Mouse (Mus musculus) MEL (cell line): ENCODE data around the gene Sap25. TPM values are rescaled to one million over a fixed set of nuclear protein-coding genes. Genes with fewer than 3 reads are reported as not detected.

Experiments used
- DNase-seq: peaks from one replicate; pipeline ENCODE4 v3.0.0; 2011; ENCODE audit warnings: low read depth, low spot score
- H3K27ac ChIP-seq: 2 replicates; pipeline ENCODE4 v1.5.1; 2012; ENCODE audit warnings: low read depth, mild to moderate bottlenecking, control low read depth, low read length, moderate library complexity; ENCODE audit not compliant: control insufficient read depth
- H3K27me3 ChIP-seq, 2 experiments: fragments of 150-350 bp in 1 of 2; sonication (generic) in 1 of 2; 2 replicates each; pipeline ENCODE4 v1.6.1; 2012; ENCODE audit warnings: low read length in 2 of 2, mild to moderate bottlenecking in 2 of 2, improper control_type of control experiment in 1 of 2, moderate library complexity in 1 of 2; ENCODE audit not compliant: insufficient read depth in 2 of 2, control insufficient read depth in 1 of 2
- H3K36me3 ChIP-seq, 2 experiments: 2 replicates each; pipeline ENCODE4 v1.6.1; 2012 to 2014; ENCODE audit warnings: low read length in 2 of 2, improper control_type of control experiment in 1 of 2, inconsistent platforms in 1 of 2, mild to moderate bottlenecking in 1 of 2; ENCODE audit not compliant: insufficient read depth in 2 of 2, control insufficient read depth in 1 of 2
- H3K4me1 ChIP-seq, 2 experiments: fragments of 150-350 bp in 1 of 2; sonication (generic) in 1 of 2; 2 replicates each; pipeline ENCODE4 v1.6.1; 2012; ENCODE audit warnings: low read length in 2 of 2, improper control_type of control experiment in 1 of 2, mild to moderate bottlenecking in 1 of 2; ENCODE audit not compliant: insufficient read depth in 2 of 2, control insufficient read depth in 1 of 2
- H3K4me3 ChIP-seq, 2 experiments: fragments of 150-350 bp in 1 of 2; sonication (generic) in 1 of 2; 2 replicates each; pipeline ENCODE4 v1.5.1; 2012; ENCODE audit warnings: low read depth in 2 of 2, low read length in 2 of 2, mild to moderate bottlenecking in 2 of 2, moderate library complexity in 2 of 2, control low read depth in 1 of 2, improper control_type of control experiment in 1 of 2; ENCODE audit not compliant: control insufficient read depth in 1 of 2, insufficient read depth in 1 of 2
- H3K79me2 ChIP-seq: 2 replicates; pipeline ENCODE4 v1.6.1; 2012; ENCODE audit warnings: mild to moderate bottlenecking, low read length, moderate library complexity; ENCODE audit not compliant: control insufficient read depth, poor library complexity, insufficient read depth
- H3K9ac ChIP-seq: 2 replicates; pipeline ENCODE4 v1.6.1; 2012; ENCODE audit warnings: low read depth, mild to moderate bottlenecking, control low read depth, low read length, moderate library complexity; ENCODE audit not compliant: control insufficient read depth, poor library complexity, severe bottlenecking
- H3K9me3 ChIP-seq: fragments of 150-350 bp; sonication (generic); replicated peaks from 2 replicates; pipeline ENCODE4 v1.6.1; 2012; ENCODE audit warnings: mild to moderate bottlenecking, low read length, improper control_type of control experiment, moderate library complexity; ENCODE audit not compliant: insufficient read depth
- BHLHE40 ChIP-seq: IDR thresholded peaks from 2 replicates; pipeline ENCODE4 v1.6.1; 2012; ENCODE audit warnings: low read depth, mild to moderate bottlenecking, inconsistent platforms, low read length, improper control_type of control experiment, borderline replicate concordance
- CHD1 ChIP-seq: IDR thresholded peaks from 2 replicates; pipeline ENCODE4 v1.6.1; 2012; ENCODE audit warnings: low read depth, mild to moderate bottlenecking, inconsistent platforms, low read length, improper control_type of control experiment
- CHD2 ChIP-seq: IDR thresholded peaks from 2 replicates; pipeline ENCODE4 v1.6.1; 2011; ENCODE audit warnings: low read length, improper control_type of control experiment
- CTCF ChIP-seq, 3 experiments: IDR thresholded peaks in 2 of 3; conservative IDR thresholded peaks in 1 of 3; 2 replicates each; pipeline ENCODE4 v1.5.1; 2011 to 2012; ENCODE audit warnings: low read length in 3 of 3, low read depth in 2 of 3, mild to moderate bottlenecking in 2 of 3, improper control_type of control experiment in 1 of 3, inconsistent platforms in 1 of 3, mixed read lengths in 1 of 3, moderate library complexity in 1 of 3; ENCODE audit not compliant: control insufficient read depth in 1 of 3, insufficient read depth in 1 of 3, poor library complexity in 1 of 3, severe bottlenecking in 1 of 3
- E2F4 ChIP-seq: IDR thresholded peaks from 2 replicates; pipeline ENCODE4 v1.6.1; 2011; ENCODE audit warnings: low read depth, low read length, improper control_type of control experiment, borderline replicate concordance
- ELF1 ChIP-seq: IDR thresholded peaks from 2 replicates; pipeline ENCODE4 v1.6.1; 2014; ENCODE audit warnings: low read depth, mild to moderate bottlenecking, inconsistent platforms, low read length, improper control_type of control experiment, moderate library complexity
- EP300 ChIP-seq, 2 experiments: IDR thresholded peaks; 2 replicates each; pipeline ENCODE4 v1.6.1; 2011; ENCODE audit warnings: improper control_type of control experiment in 2 of 2, low read length in 2 of 2, low read depth in 1 of 2, mild to moderate bottlenecking in 1 of 2
- ETS1 ChIP-seq: IDR thresholded peaks from 2 replicates; pipeline ENCODE4 v1.6.1; 2012; ENCODE audit warnings: low read depth, mild to moderate bottlenecking, inconsistent platforms, low read length, improper control_type of control experiment, moderate library complexity
- GABPA ChIP-seq: IDR thresholded peaks from 2 replicates; pipeline ENCODE4 v1.6.1; 2012; ENCODE audit warnings: low read depth, mild to moderate bottlenecking, inconsistent platforms, low read length, improper control_type of control experiment, moderate library complexity
- GATA1 ChIP-seq: IDR thresholded peaks from 2 replicates; pipeline ENCODE4 v1.6.1; 2011; ENCODE audit warnings: low read depth, low read length, improper control_type of control experiment
- HCFC1 ChIP-seq: IDR thresholded peaks from 2 replicates; pipeline ENCODE4 v1.6.1; 2012; ENCODE audit warnings: low read depth, mild to moderate bottlenecking, inconsistent platforms, low read length, improper control_type of control experiment, moderate library complexity
- KAT2A ChIP-seq: conservative IDR thresholded peaks from 2 replicates; pipeline ENCODE4 v1.6.1; 2012; ENCODE audit warnings: low read depth, low read length, improper control_type of control experiment, inconsistent platforms
- MAFK ChIP-seq: IDR thresholded peaks from 2 replicates; pipeline ENCODE4 v1.6.1; 2011; ENCODE audit warnings: low read depth, mild to moderate bottlenecking, low read length, improper control_type of control experiment, borderline replicate concordance
- MAX ChIP-seq: IDR thresholded peaks from 2 replicates; pipeline ENCODE4 v1.6.1; 2011; ENCODE audit warnings: low read length, improper control_type of control experiment
- MAZ ChIP-seq: IDR thresholded peaks from 2 replicates; pipeline ENCODE4 v1.6.1; 2012; ENCODE audit warnings: low read depth, mild to moderate bottlenecking, inconsistent platforms, low read length, improper control_type of control experiment
- MEF2A ChIP-seq: IDR thresholded peaks from 2 replicates; pipeline ENCODE4 v1.6.1; 2014; ENCODE audit warnings: low read depth, mild to moderate bottlenecking, inconsistent platforms, low read length, improper control_type of control experiment; ENCODE audit not compliant: poor library complexity, insufficient replicate concordance, severe bottlenecking; ENCODE audit errors: extremely low read depth
- MYB ChIP-seq: IDR thresholded peaks from 2 replicates; pipeline ENCODE4 v1.6.1; 2011; ENCODE audit warnings: mild to moderate bottlenecking, low read depth, low read length, improper control_type of control experiment
- MYC ChIP-seq: IDR thresholded peaks from 2 replicates; pipeline ENCODE4 v1.6.1; 2011; ENCODE audit warnings: low read depth, mild to moderate bottlenecking, low read length, improper control_type of control experiment, moderate library complexity
- NRF1 ChIP-seq: IDR thresholded peaks from 2 replicates; pipeline ENCODE4 v1.6.1; 2014; ENCODE audit warnings: low read depth, mild to moderate bottlenecking, inconsistent platforms, low read length, improper control_type of control experiment, moderate library complexity; ENCODE audit not compliant: poor library complexity, insufficient read depth, severe bottlenecking
- POLR2A ChIP-seq, 2 experiments: IDR thresholded peaks; 2 replicates each; pipeline ENCODE4 v1.6.1; 2011 to 2012; ENCODE audit warnings: low read length in 2 of 2, mild to moderate bottlenecking in 2 of 2, control low read depth in 1 of 2, improper control_type of control experiment in 1 of 2, low read depth in 1 of 2, moderate library complexity in 1 of 2; ENCODE audit not compliant: control insufficient read depth in 1 of 2, insufficient read depth in 1 of 2, poor library complexity in 1 of 2
- POLR2AphosphoS2 ChIP-seq: IDR thresholded peaks from 2 replicates; pipeline ENCODE4 v1.6.1; 2011; ENCODE audit warnings: low read length, improper control_type of control experiment
- POLR2AphosphoS5 ChIP-seq: IDR thresholded peaks from 2 replicates; pipeline ENCODE4 v1.6.1; 2012; ENCODE audit warnings: low read depth, borderline replicate concordance, mild to moderate bottlenecking, inconsistent platforms, low read length, moderate library complexity, mixed read lengths
- RAD21 ChIP-seq: IDR thresholded peaks from 2 replicates; pipeline ENCODE4 v1.6.1; 2011; ENCODE audit warnings: mild to moderate bottlenecking, low read depth, low read length, improper control_type of control experiment
- RCOR1 ChIP-seq: IDR thresholded peaks from 2 replicates; pipeline ENCODE4 v1.6.1; 2012; ENCODE audit warnings: low read depth, mild to moderate bottlenecking, inconsistent platforms, low read length, improper control_type of control experiment
- SIN3A ChIP-seq: IDR thresholded peaks from 2 replicates; pipeline ENCODE4 v1.6.1; 2012; ENCODE audit warnings: low read length, improper control_type of control experiment, inconsistent platforms
- SMC3 ChIP-seq: IDR thresholded peaks from 2 replicates; pipeline ENCODE4 v1.6.1; 2011; ENCODE audit warnings: low read depth, low read length, improper control_type of control experiment
- TAL1 ChIP-seq: IDR thresholded peaks from 2 replicates; pipeline ENCODE4 v1.6.1; 2012; ENCODE audit warnings: mild to moderate bottlenecking, inconsistent platforms, low read length, moderate library complexity, mixed read lengths
- TBP ChIP-seq: IDR thresholded peaks from 2 replicates; pipeline ENCODE4 v1.8.0; 2011; ENCODE audit warnings: low read depth, low read length, improper control_type of control experiment
- TCF12 ChIP-seq: IDR thresholded peaks from 2 replicates; pipeline ENCODE4 v1.6.1; 2014; ENCODE audit warnings: low read depth, mild to moderate bottlenecking, inconsistent platforms, low read length, improper control_type of control experiment, moderate library complexity
- UBTF ChIP-seq: IDR thresholded peaks from 2 replicates; pipeline ENCODE4 v1.6.1; 2012; ENCODE audit warnings: low read depth, mild to moderate bottlenecking, inconsistent platforms, low read length, improper control_type of control experiment, moderate library complexity, borderline replicate concordance; ENCODE audit not compliant: insufficient read depth
- USF1 ChIP-seq: IDR thresholded peaks from 2 replicates; pipeline ENCODE4 v1.6.1; 2014; ENCODE audit warnings: low read depth, mild to moderate bottlenecking, inconsistent platforms, low read length, improper control_type of control experiment, moderate library complexity
- USF2 ChIP-seq, 2 experiments: IDR thresholded peaks; 2 replicates each; pipeline ENCODE4 v1.6.1; 2011 to 2012; ENCODE audit warnings: improper control_type of control experiment in 2 of 2, low read length in 2 of 2, borderline replicate concordance in 1 of 2, inconsistent platforms in 1 of 2, low read depth in 1 of 2, mild to moderate bottlenecking in 1 of 2; ENCODE audit not compliant: insufficient read depth in 1 of 2
- ZC3H11A ChIP-seq: IDR thresholded peaks from 2 replicates; pipeline ENCODE4 v1.6.1; 2012; ENCODE audit warnings: low read depth, mild to moderate bottlenecking, inconsistent platforms, low read length, improper control_type of control experiment
- ZKSCAN1 ChIP-seq: IDR thresholded peaks from 2 replicates; pipeline ENCODE4 v1.6.1; 2012; ENCODE audit warnings: low read depth, mild to moderate bottlenecking, inconsistent platforms, low read length, improper control_type of control experiment, moderate library complexity
- ZMIZ1 ChIP-seq: IDR thresholded peaks from 2 replicates; pipeline ENCODE4 v1.6.1; 2012; ENCODE audit warnings: low read depth, mild to moderate bottlenecking, inconsistent platforms, low read length, improper control_type of control experiment, moderate library complexity
- ZNF384 ChIP-seq: IDR thresholded peaks from 2 replicates; pipeline ENCODE4 v1.6.1; 2012; ENCODE audit warnings: low read depth, mild to moderate bottlenecking, inconsistent platforms, low read length, improper control_type of control experiment
- polyA plus RNA-seq, 2 experiments: library from polyadenylated mRNA; stranded (reverse) in 1 of 2; unstranded in 1 of 2; fragments of >175 nt in 1 of 2; fragments of >200 nt in 1 of 2; gene quantifications; 2 replicates each; pipeline versions ENCODE4 v1.2.1 to v1.2.4; 2012; ENCODE audit warnings: low replicate concordance in 2 of 2, low read depth in 1 of 2; ENCODE audit not compliant: insufficient read length in 2 of 2, insufficient read depth in 1 of 2, missing spikeins in 1 of 2
- total RNA-seq: library from RNA; depleted of rRNA; stranded (reverse); fragments of 300-350 nt; gene quantifications from 2 replicates; pipeline ENCODE4 v1.2.3, GENCODE M21; 2012

The Sap25 gene
- total and polyA plus RNA-seq, 3 experiments = 1.9 to 22.7 TPM; not detected in 1

DNA sequence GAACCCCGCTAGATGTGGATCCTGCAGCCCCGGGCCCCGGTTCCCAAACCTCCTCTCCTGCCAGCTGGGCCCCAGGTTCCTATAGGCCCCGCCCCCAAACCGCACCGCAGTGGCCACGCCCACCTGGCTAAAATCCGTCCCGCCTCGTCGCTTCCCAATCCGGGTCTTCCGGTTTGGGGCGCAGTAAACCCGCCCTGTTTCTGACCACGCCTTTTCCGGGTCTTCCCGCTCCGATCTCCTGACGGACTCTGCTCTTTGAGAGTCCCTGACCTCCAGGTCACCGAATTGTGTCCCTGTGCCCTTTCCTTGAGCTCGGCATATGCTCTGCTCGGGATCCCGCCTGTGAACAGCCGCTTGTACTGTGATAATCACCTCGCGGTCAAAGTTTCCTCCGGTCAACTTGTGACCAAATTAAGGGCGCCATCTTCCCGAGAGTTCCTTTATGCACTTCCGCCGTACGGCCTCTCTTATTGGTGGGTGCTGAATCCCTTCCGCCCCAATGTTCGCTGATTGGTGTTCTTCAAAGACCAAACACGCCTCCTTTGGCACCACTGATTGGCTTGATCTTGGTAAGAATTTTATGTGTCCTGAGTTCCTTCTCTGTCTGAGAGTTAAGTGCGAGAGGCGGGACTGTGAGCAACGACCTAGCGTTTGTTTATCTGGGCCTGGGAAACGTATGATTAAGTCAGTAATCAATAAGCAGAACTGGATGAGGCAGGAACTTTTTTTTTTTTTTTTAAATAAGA, 40.3 kb upstream of the Sap25 start, which contains the start of gene Mospd3:
TSS of gene Mospd3 (minus strand) at position 440 of the 746 bp plus-strand sequence.
- Histone ChIP-seq H3K4me1 (peaks cover 10 to 30% of the 10 kb centered on the region in 2 experiments), H3K79me2 (peaks cover 14% of the 10 kb centered on the region), H3K36me3 (peaks cover 0 to 16% of the 10 kb centered on the region in 2 experiments; a peak in 2 of 4 replicates), H3K9ac (peak within 1 kb of the TSS; percentile 98), H3K4me3 (peak within 1 kb of the TSS; percentile 83 to 99), H3K27me3 (no peaks in the 10 kb centered on the region), H3K27ac (peak within 1 kb of the TSS; percentile 99), H3K9me3 (no peaks in the 10 kb centered on the region)
- DNase-seq = peak; percentile 100
- TF ChIP-seq CTCF (IDR thresholded peaks at IDR 0.05 in 2 of 3, conservative IDR thresholded peaks at IDR 0.05 in 1 of 3; ENCODE audit: control insufficient read depth in 1 of 3, insufficient read depth in 1 of 3, low read depth in 2 of 3, low read length in 3 of 3, poor library complexity in 1 of 3, severe bottlenecking in 1 of 3) (no peak), POLR2AphosphoS2 (peak; percentile 60; the same call in 1 of the 2 replicates), BHLHE40 (no peak), MAX (no peak), POLR2AphosphoS5 (no peak), GABPA (no peak), MYB (no peak), ZMIZ1 (peak; percentile 85), CHD2 (peak; percentile 90), MAZ (no peak; the same call in 1 of the 2 replicates), RCOR1 (no peak), ETS1 (peak; percentile 46; the same call in 1 of the 2 replicates), GATA1 (peak; percentile 49; the same call in 1 of the 2 replicates), MEF2A (no peak), E2F4 (no peak), ZNF384 (peak; percentile 73; the same call in 1 of the 2 replicates), ZC3H11A (no peak), MAFK (no peak), ELF1 (peak; percentile 95), TBP (peak; percentile 86), CHD1 (no peak), UBTF (no peak), HCFC1 (peak; percentile 93), SMC3 (no peak), USF1 (no peak), USF2 (IDR thresholded peaks at IDR 0.05; ENCODE audit: borderline replicate concordance in 1 of 2, insufficient read depth in 1 of 2, low read depth in 1 of 2, low read length in 2 of 2) (no peak), ZKSCAN1 (no peak), SIN3A (peak; percentile 76), EP300 (IDR thresholded peaks at IDR 0.05; ENCODE audit: low read depth in 1 of 2, low read length in 2 of 2) (no peak), TCF12 (peak; percentile 44; the same call in 1 of the 2 replicates), NRF1 (no peak), MYC (no peak), KAT2A (peak; percentile 86), TAL1 (no peak), RAD21 (no peak), POLR2A (IDR thresholded peaks at IDR 0.05; ENCODE audit: control insufficient read depth in 1 of 2, insufficient read depth in 1 of 2, low read depth in 1 of 2, low read length in 2 of 2, poor library complexity in 1 of 2) (peak; percentile 80 to 87)
